Mouse (Mus musculus) spleen, adult 2 months (tissue): ENCODE data around the gene Cd8b1.

Source experiments
- CTCF ChIP-seq: fragments of 200-500 bp; IDR thresholded peaks from 2 replicates; pipeline ENCODE4 v1.5.1; 2011; ENCODE audit warnings: mild to moderate bottlenecking, inconsistent platforms; ENCODE audit not compliant: insufficient read depth, insufficient read length, insufficient replicate concordance; ENCODE audit errors: extremely low read depth
- POLR2A ChIP-seq: fragments of 200-500 bp; IDR thresholded peaks from 2 replicates; pipeline ENCODE4 v1.6.1; 2011; ENCODE audit warnings: low read depth, low read length, inconsistent platforms

DNA sequence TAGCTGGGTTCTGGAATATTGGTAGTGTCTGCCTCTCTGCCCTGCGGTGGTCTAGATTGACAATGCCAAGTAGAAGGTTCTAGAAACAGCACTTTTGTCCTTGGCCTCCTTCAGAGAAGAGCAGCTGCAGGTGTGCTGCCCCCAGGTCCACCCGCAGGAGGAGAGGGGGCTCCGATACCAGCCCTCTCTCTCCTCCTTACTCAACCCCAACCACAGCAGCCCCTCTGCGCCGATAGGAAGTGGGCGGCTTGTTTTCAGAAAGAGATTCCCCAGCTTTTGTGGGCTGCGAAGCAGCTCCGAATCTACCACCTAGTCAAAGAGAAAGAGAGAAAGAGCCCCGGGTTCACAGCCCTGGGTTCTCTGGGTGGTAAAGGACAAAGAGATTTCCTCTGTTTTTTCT is 18.6 kb downstream of the Cd8b1 start:
- TF ChIP-seq POLR2A = no peak
- TF ChIP-seq CTCF = no peak
